Mouse (Mus musculus): Measurements from ENCODE around the gene Grb14. TPM values are rescaled to one million over a fixed set of nuclear protein-coding genes. Genes with fewer than 3 reads are reported as not detected.

The Grb14 gene
- total and polyA plus RNA-seq, 3 experiments, result 0.61 to 0.85 (median 0.74) TPM

GRCm38 (mm10) chr2:64962196-64962595, 62.6 kb downstream of the Grb14 start:
- dilution Hi-C loops (cut with MboI; ENCODE audit: extremely low pct_ligation_motif_present, extremely low pct_unique_long_range_greater_than_20kb, low sequenced_read_pairs) (no loop called here), in situ Hi-C loops (cut with MboI; ENCODE audit: low pct_ligation_motif_present, low pct_unique_long_range_greater_than_20kb, low sequenced_read_pairs) (no loop called here)
- TF ChIP-seq ZKSCAN1 (IDR thresholded peaks at IDR 0.05; ENCODE audit: borderline replicate concordance, low read depth, low read length) (no peak), CTCF (conservative IDR thresholded peaks at IDR 0.05 in 1 of 2, IDR thresholded peaks at IDR 0.05 in 1 of 2; ENCODE audit: low read depth in 2 of 2, low read length in 2 of 2) (no peak), MAX (IDR thresholded peaks at IDR 0.05; ENCODE audit: low read length) (no peak), MAFK (IDR thresholded peaks at IDR 0.05; ENCODE audit: insufficient replicate concordance, low read length) (no peak), MXI1 (IDR thresholded peaks at IDR 0.05; ENCODE audit: low read depth, low read length) (no peak), GABPA (IDR thresholded peaks at IDR 0.05; ENCODE audit: insufficient replicate concordance, low read depth, low read length) (no peak), TBP (conservative IDR thresholded peaks at IDR 0.05; ENCODE audit: low read depth, low read length) (no peak), ZC3H11A (IDR thresholded peaks at IDR 0.05; ENCODE audit: low read depth, low read length) (no peak)
- Histone ChIP-seq H3K4me3 (replicated peaks in 1 of 3; ENCODE audit: low read depth in 2 of 3, low read length in 2 of 3, poor library complexity in 1 of 3) (no peak overlapping the region), H3K4me2 (ENCODE audit: insufficient read depth, low read depth, poor library complexity, severe bottlenecking) (no peak overlapping the region), H3K27me3 (replicated peaks) (no peaks in the 10 kb centered on the region), H3K9me3 (replicated peaks; ENCODE audit: low read length) (no peaks in the 10 kb centered on the region), H3K36me3 (replicated peaks in 1 of 2; ENCODE audit: control insufficient read depth in 1 of 2, insufficient read depth in 1 of 2, low read length in 1 of 2) (no peaks in the 10 kb centered on the region), H3K4me1 (ENCODE audit: control insufficient read depth in 1 of 2, insufficient read depth in 2 of 2) (no peaks in the 10 kb centered on the region), H3K79me2 (replicated peaks; ENCODE audit: control insufficient read depth, extremely low read depth, insufficient read depth, poor library complexity, severe bottlenecking) (no peaks in the 10 kb centered on the region), H3K9ac (ENCODE audit: insufficient read depth, low read depth) (no peak overlapping the region), H3K27ac (ENCODE audit: insufficient read depth, low read depth) (no peak overlapping the region)
- DNase-seq (ENCODE audit: extremely low read depth), result no peak

DNA sequence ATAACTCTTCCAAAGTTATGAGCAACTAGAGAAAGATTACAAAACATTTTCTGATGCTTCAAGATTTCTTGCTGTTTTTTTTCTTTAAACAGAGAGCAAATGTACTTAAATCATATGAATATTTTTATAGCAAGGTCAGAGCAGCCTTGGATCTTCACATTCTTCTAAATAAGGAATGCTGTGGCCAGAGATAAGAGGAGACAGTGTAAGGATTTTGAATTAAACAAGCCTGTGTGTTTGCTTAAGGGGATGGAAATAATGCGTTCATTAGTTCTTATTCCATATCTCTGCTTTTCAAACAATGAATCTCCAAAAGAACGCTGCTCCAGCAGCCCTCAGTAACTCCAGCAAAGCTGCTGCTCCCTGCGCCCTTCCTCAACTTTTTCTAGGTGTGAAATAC, 63.4 kb downstream of the Grb14 start:
- DNase-seq (ENCODE audit: extremely low read depth), result no peak
- Histone ChIP-seq H3K4me3 (replicated peaks in 1 of 3; ENCODE audit: low read depth in 2 of 3, low read length in 2 of 3, poor library complexity in 1 of 3) (no peak overlapping the region), H3K27me3 (replicated peaks) (no peaks in the 10 kb centered on the region), H3K79me2 (replicated peaks; ENCODE audit: control insufficient read depth, extremely low read depth, insufficient read depth, poor library complexity, severe bottlenecking) (no peaks in the 10 kb centered on the region), H3K4me1 (ENCODE audit: control insufficient read depth in 1 of 2, insufficient read depth in 2 of 2) (no peaks in the 10 kb centered on the region), H3K9me3 (replicated peaks; ENCODE audit: low read length) (no peaks in the 10 kb centered on the region), H3K36me3 (replicated peaks in 1 of 2; ENCODE audit: control insufficient read depth in 1 of 2, insufficient read depth in 1 of 2, low read length in 1 of 2) (no peaks in the 10 kb centered on the region), H3K27ac (ENCODE audit: insufficient read depth, low read depth) (no peak overlapping the region), H3K4me2 (ENCODE audit: insufficient read depth, low read depth, poor library complexity, severe bottlenecking) (no peak overlapping the region), H3K9ac (ENCODE audit: insufficient read depth, low read depth) (no peak overlapping the region)
- dilution Hi-C loops (cut with MboI; ENCODE audit: extremely low pct_ligation_motif_present, extremely low pct_unique_long_range_greater_than_20kb, low sequenced_read_pairs), result no loop called here
- no peak for TF ChIP-seq ZNF384 (IDR thresholded peaks at IDR 0.05; ENCODE audit: low read depth, low read length)
- TF ChIP-seq ZC3H11A (IDR thresholded peaks at IDR 0.05; ENCODE audit: low read depth, low read length), result no peak
- no peak for TF ChIP-seq TBP (conservative IDR thresholded peaks at IDR 0.05; ENCODE audit: low read depth, low read length)
- in situ Hi-C loops (cut with MboI; ENCODE audit: low pct_ligation_motif_present, low pct_unique_long_range_greater_than_20kb, low sequenced_read_pairs), result no loop called here

DNA sequence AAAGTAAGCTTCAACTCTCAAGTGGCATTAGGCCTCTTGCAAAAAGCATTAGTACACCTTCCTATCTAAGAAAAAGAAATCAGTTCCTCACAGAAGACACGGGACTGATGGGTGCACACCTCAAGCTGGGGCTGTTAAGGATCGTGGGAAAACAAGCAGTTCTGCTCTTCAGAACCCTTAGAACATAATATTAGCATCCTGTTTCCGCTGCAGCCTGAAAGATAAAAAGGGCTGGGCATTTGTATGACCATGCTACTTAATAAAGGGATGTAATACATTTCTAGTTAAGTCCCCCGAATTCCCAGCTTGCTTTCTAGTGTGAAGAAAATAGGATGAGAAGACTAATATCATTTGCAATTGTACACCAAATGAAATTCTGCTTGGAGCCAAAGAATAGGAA, 65.1 kb downstream of the Grb14 start:
- H3K4me1 ChIP-seq (ENCODE audit: control insufficient read depth in 1 of 2, insufficient read depth in 2 of 2), result no peaks in the 10 kb centered on the region
- no peaks in the 10 kb centered on the region for H3K36me3 ChIP-seq (replicated peaks in 1 of 2; ENCODE audit: control insufficient read depth in 1 of 2, insufficient read depth in 1 of 2, low read length in 1 of 2)
- dilution Hi-C loops (cut with MboI; ENCODE audit: extremely low pct_ligation_motif_present, extremely low pct_unique_long_range_greater_than_20kb, low sequenced_read_pairs), result no loop called here

More for the DNA sequence above, 65.1 kb downstream of the Grb14 start:
- no peaks in the 10 kb centered on the region for H3K27me3 ChIP-seq (replicated peaks)
- no peak for TF ChIP-seq ZNF384 (IDR thresholded peaks at IDR 0.05; ENCODE audit: low read depth, low read length)
- no peak for TF ChIP-seq JUN (IDR thresholded peaks at IDR 0.05; ENCODE audit: insufficient read depth, low read depth, low read length)
- no peak for TF ChIP-seq TBP (conservative IDR thresholded peaks at IDR 0.05; ENCODE audit: low read depth, low read length)
- TF ChIP-seq POLR2A (IDR thresholded peaks at IDR 0.05; ENCODE audit: low read depth, low read length), result no peak
- TF ChIP-seq ZMIZ1 (IDR thresholded peaks at IDR 0.05; ENCODE audit: low read depth, low read length), result no peak
- TF ChIP-seq SMC3 (IDR thresholded peaks at IDR 0.05; ENCODE audit: low read depth, low read length), result no peak
- TF ChIP-seq CHD2 (IDR thresholded peaks at IDR 0.05; ENCODE audit: low read length), result no peak
- TF ChIP-seq EP300 (IDR thresholded peaks at IDR 0.05; ENCODE audit: low read length), result no peak
- TF ChIP-seq POLR2AphosphoS2 (IDR thresholded peaks at IDR 0.05; ENCODE audit: low read depth, low read length), result no peak
- no peak for TF ChIP-seq CHD1 (IDR thresholded peaks at IDR 0.05; ENCODE audit: low read depth, low read length)
- no peak for DNase-seq (ENCODE audit: extremely low read depth)
- H3K4me2 ChIP-seq (ENCODE audit: insufficient read depth, low read depth, poor library complexity, severe bottlenecking), result no peak overlapping the region
- H3K27ac ChIP-seq (ENCODE audit: insufficient read depth, low read depth), result no peak overlapping the region
- no peak overlapping the region for H3K4me3 ChIP-seq (replicated peaks in 1 of 3; ENCODE audit: low read depth in 2 of 3, low read length in 2 of 3, poor library complexity in 1 of 3)
- no peak overlapping the region for H3K9ac ChIP-seq (ENCODE audit: insufficient read depth, low read depth)
- no peaks in the 10 kb centered on the region for H3K79me2 ChIP-seq (replicated peaks; ENCODE audit: control insufficient read depth, extremely low read depth, insufficient read depth, poor library complexity, severe bottlenecking)
- no peaks in the 10 kb centered on the region for H3K9me3 ChIP-seq (replicated peaks; ENCODE audit: low read length)
- in situ Hi-C loops (cut with MboI; ENCODE audit: low pct_ligation_motif_present, low pct_unique_long_range_greater_than_20kb, low sequenced_read_pairs), result no loop called here
